ENCODE assay signal across 8 mouse cellular contexts in genomic region chr6:65778861-65779688, GRCm38 (mm10). TPM values are rescaled to one million over a fixed set of nuclear protein-coding genes. Genes with fewer than 3 reads are reported as not detected.
DNase-seq lines count a peak whose midpoint lies in the region; ATAC-seq and TF ChIP-seq lines count a peak whose summit lies in the region.

Gene Prdm5 (plus strand): TSS chr6:65778988.

- H3K27ac ChIP-seq in embryonic facial prominence, embryonic 12.5 days: peak within 1 kb of the TSS; percentile 77
- peak within 1 kb of the TSS; percentile 15 for H3K27ac ChIP-seq in kidney, adult 2 months (ENCODE audit: insufficient read depth, low read depth, low read length)
- H3K27ac ChIP-seq in limb, embryonic 13.5 days: peak within 1 kb of the TSS; percentile 85
- H3K27ac ChIP-seq in midbrain, embryonic 14.5 days (replicated peaks; ENCODE audit: low read depth, low read length): peak within 1 kb of the TSS; percentile 26; the same call in 1 of the 2 replicates
- H3K27ac ChIP-seq in testis, adult 2 months (ENCODE audit: control insufficient read depth, insufficient read depth, low read depth, low read length): peak within 1 kb of the TSS; percentile 78

- WGBS in embryonic facial prominence, embryonic 12.5 days: 4% methylated on average over 56 of the region's 56 CpGs
- WGBS in kidney, adult 2 months: 3% methylated on average over 56 of the region's 56 CpGs
- 4% methylated on average over 54 of the region's 56 CpGs for WGBS in limb, embryonic 13.5 days
- 3% methylated on average over 56 of the region's 56 CpGs for WGBS in midbrain, embryonic 14.5 days

- H3K9me3 ChIP-seq in embryonic facial prominence, embryonic 12.5 days: no peaks in the 10 kb centered on the region
- no peaks in the 10 kb centered on the region for H3K9me3 ChIP-seq in limb, embryonic 13.5 days
- H3K9me3 ChIP-seq in midbrain, embryonic 14.5 days (ENCODE audit: control insufficient read depth, low read length): no peaks in the 10 kb centered on the region

- H3K9ac ChIP-seq in embryonic facial prominence, embryonic 12.5 days: peak within 1 kb of the TSS; percentile 81
- H3K9ac ChIP-seq in limb, embryonic 13.5 days: peak within 1 kb of the TSS; percentile 90
- H3K9ac ChIP-seq in midbrain, embryonic 14.5 days (replicated peaks; ENCODE audit: low read length): peak within 1 kb of the TSS; percentile 66

- no peaks in the 10 kb centered on the region for H3K27me3 ChIP-seq in embryonic facial prominence, embryonic 12.5 days
- no peaks in the 10 kb centered on the region; the same call in 1 of the 2 replicates for H3K27me3 ChIP-seq in kidney, adult 2 months (replicated peaks; ENCODE audit: control insufficient read depth, insufficient read depth, low read length)
- no peaks in the 10 kb centered on the region for H3K27me3 ChIP-seq in limb, embryonic 13.5 days
- H3K27me3 ChIP-seq in midbrain, embryonic 14.5 days (ENCODE audit: control insufficient read depth, insufficient read depth, low read length): no peaks in the 10 kb centered on the region
- no peaks in the 10 kb centered on the region for H3K27me3 ChIP-seq in testis, adult 2 months (ENCODE audit: control insufficient read depth, insufficient read depth, low read length)

- TF ChIP-seq CTCF in kidney, adult 2 months (conservative IDR thresholded peaks at IDR 0.05; ENCODE audit: insufficient read depth, insufficient read length, low read depth, low read length): no peak
- TF ChIP-seq CTCF in testis, adult 2 months (IDR thresholded peaks at IDR 0.05; ENCODE audit: control insufficient read depth, insufficient read depth, insufficient replicate concordance, low read depth, low read length): no peak

- H3K4me2 ChIP-seq in embryonic facial prominence, embryonic 12.5 days (replicated peaks): peak within 1 kb of the TSS; percentile 61
- H3K4me2 ChIP-seq in limb, embryonic 13.5 days (replicated peaks): peak within 1 kb of the TSS; percentile 78
- peak within 1 kb of the TSS; percentile 97 for H3K4me2 ChIP-seq in midbrain, embryonic 14.5 days (ENCODE audit: low read length)

- peak within 1 kb of the TSS; percentile 54 for H3K4me3 ChIP-seq in embryonic facial prominence, embryonic 12.5 days
- peak within 1 kb of the TSS; percentile 77 for H3K4me3 ChIP-seq in kidney, adult 2 months (ENCODE audit: insufficient read depth, low read depth, low read length)
- H3K4me3 ChIP-seq in limb, embryonic 13.5 days: peak within 1 kb of the TSS; percentile 65
- peak within 1 kb of the TSS; percentile 59 for H3K4me3 ChIP-seq in midbrain, embryonic 14.5 days (replicated peaks; ENCODE audit: low read depth, low read length)
- H3K4me3 ChIP-seq in testis, adult 2 months (ENCODE audit: control insufficient read depth, low read depth, low read length): peak within 1 kb of the TSS; percentile 86

- no peak for TF ChIP-seq POLR2A in kidney, adult 2 months (IDR thresholded peaks at IDR 0.05; ENCODE audit: low read depth, low read length)
- TF ChIP-seq POLR2A in testis, adult 2 months (IDR thresholded peaks at IDR 0.05; ENCODE audit: control insufficient read depth, low read depth, low read length): no peak; the same call in 1 of the 2 replicates

- ATAC-seq in embryonic facial prominence, embryonic 12.5 days (ENCODE audit: insufficient number of reproducible peaks, insufficient read depth, low FRiP score, low TSS enrichment): peak; percentile 90
- ATAC-seq in limb, embryonic 13.5 days (ENCODE audit: low FRiP score, low read depth): peak; percentile 93
- peak; percentile 87 for ATAC-seq in midbrain, embryonic 14.5 days (ENCODE audit: low FRiP score, low TSS enrichment)

- 0 out of 2 replicates have a peak, but pooled peaks cover 3% of the 10 kb centered on the region for H3K4me1 ChIP-seq in embryonic facial prominence, embryonic 12.5 days
- peaks cover 5% of the 10 kb centered on the region; the same call in 1 of the 2 replicates for H3K4me1 ChIP-seq in kidney, adult 2 months (ENCODE audit: control insufficient read depth, insufficient read depth, low read length)
- peaks cover 26% of the 10 kb centered on the region for H3K4me1 ChIP-seq in limb, embryonic 13.5 days
- no peaks in the 10 kb centered on the region for H3K4me1 ChIP-seq in midbrain, embryonic 14.5 days (ENCODE audit: control insufficient read depth, insufficient read depth, low read length)
- H3K4me1 ChIP-seq in testis, adult 2 months (ENCODE audit: control insufficient read depth, insufficient read depth, low read length): peaks cover 4% of the 10 kb centered on the region

- peak; percentile 13 to 59 for DNase-seq in spleen, postnatal 4 days (ENCODE audit: low spot score in 2 of 2)
- no peak for DNase-seq in spleen, postnatal 14 days (ENCODE audit: low spot score in 2 of 2)
- DNase-seq in heart, adult 8-10 months (ENCODE audit: low spot score): peak; percentile 47
- DNase-seq in kidney, adult 2 months: peak; percentile 59
- DNase-seq in midbrain, embryonic 14.5 days: peak; percentile 69

- no peaks in the 10 kb centered on the region for H3K36me3 ChIP-seq in embryonic facial prominence, embryonic 12.5 days
- H3K36me3 ChIP-seq in kidney, adult 2 months (ENCODE audit: control insufficient read depth, insufficient read depth, low read length): no peaks in the 10 kb centered on the region
- H3K36me3 ChIP-seq in limb, embryonic 13.5 days: no peaks in the 10 kb centered on the region
- no peaks in the 10 kb centered on the region for H3K36me3 ChIP-seq in midbrain, embryonic 14.5 days (ENCODE audit: control insufficient read depth, insufficient read depth, low read length)
- H3K36me3 ChIP-seq in testis, adult 2 months (ENCODE audit: control insufficient read depth, insufficient read depth, low read length): no peaks in the 10 kb centered on the region

RNA-seq across cellular contexts. Expression of gene Prdm5, which starts in this region (rescaled TPM):
- polyA plus RNA-seq in embryonic facial prominence, embryonic 12.5 days (2016; fragmentation: Nextera tagmentation; extraction: Ambion mirVana): 22.9 and 23.1 TPM in 2 replicates
- 10 to 100 TPM in 1 of 4 experiments, 1 to 10 TPM in 3; 5.2 to 10.1 (median 8.9) TPM for total RNA-seq in heart, adult 8-10 months (2022)
- polyA plus RNA-seq in kidney, adult 2 months (2012; rRNA removed): 2.7 and 3.3 TPM in 2 replicates
- polyA plus RNA-seq in limb, embryonic 13.5 days (2015; fragmentation: Nextera tagmentation; extraction: Ambion mirVana): 30.2 and 32.2 TPM in 2 replicates
- 2.9 and 5.7 TPM in 2 replicates for polyA plus RNA-seq in midbrain, embryonic 14.5 days (2014; fragmentation: Nextera tagmentation; extraction: Ambion mirVana)
- polyA plus RNA-seq in testis, adult 2 months (2012; rRNA removed): 1.4 TPM in 2 replicates

Comparison
In these comparisons a context has a peak if more than half of its experiments do, and no peak if none do; other contexts are left out.
1. DNase-seq: peak in spleen, postnatal 4 days (2 of 2), heart, adult 8-10 months (single experiment), kidney, adult 2 months (single experiment) and midbrain, embryonic 14.5 days (single experiment); none in spleen, postnatal 14 days (0 of 2).
2. H3K27ac ChIP-seq: peak in every context shown above with its lines; median percentile 85 in limb, embryonic 13.5 days; 78 in testis, adult 2 months; 77 in embryonic facial prominence, embryonic 12.5 days; 26 in midbrain, embryonic 14.5 days; 15 in kidney, adult 2 months.
3. Peak in every context shown above with its lines, with median percentiles within 50 percentile points of each other: ATAC-seq, H3K4me2 ChIP-seq, H3K4me3 ChIP-seq and H3K9ac ChIP-seq.